ENCODE assay signal across 8 mouse cellular contexts in the genomic region with DNA sequence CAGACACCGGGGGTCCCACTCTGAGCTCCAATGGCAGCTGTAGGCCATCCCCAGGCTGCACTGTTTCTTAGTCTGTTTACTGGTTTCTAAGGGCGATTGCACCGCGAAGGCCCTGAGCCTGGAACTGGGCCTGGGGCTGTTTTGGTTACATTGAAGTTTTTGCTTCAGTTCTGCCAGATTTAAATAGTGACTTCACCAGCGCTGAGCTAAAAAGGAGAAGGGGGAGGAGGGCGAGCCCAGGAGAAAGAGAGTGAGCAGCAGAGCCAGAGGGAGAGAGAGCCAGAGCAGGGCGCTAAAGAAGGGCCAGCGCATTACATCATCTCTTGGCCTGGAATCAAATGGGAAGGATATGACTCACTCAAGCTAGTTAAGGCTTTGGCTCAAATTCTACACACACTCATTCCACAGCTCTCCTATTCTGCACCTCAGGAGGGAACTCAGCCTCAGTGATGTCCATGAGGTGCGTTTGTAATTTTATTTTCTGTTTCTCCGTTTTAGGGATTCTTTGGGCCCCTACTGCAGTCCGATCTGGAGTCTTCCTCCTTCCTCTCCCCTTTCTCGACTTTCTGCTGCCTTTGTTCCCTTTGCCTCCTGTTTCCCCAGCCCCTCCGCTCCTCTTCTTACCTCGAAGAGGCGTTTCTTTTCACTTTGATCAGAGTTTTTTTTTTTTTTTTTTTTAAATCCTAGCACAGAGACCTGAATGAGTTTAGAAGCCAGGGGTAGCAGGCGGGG.
DNase-seq lines count a peak whose midpoint lies in the region; ATAC-seq and TF ChIP-seq lines count a peak whose summit lies in the region.

No protein-coding gene starts in this region.

- no peak for TF ChIP-seq EP300 in ES-Bruce4 (IDR thresholded peaks at IDR 0.05; ENCODE audit: insufficient read depth, low read depth, low read length)
- no peak for TF ChIP-seq EP300 in liver, postnatal 0 days (IDR thresholded peaks at IDR 0.05; ENCODE audit: low read depth)

- H3K4me2 ChIP-seq in liver, postnatal 0 days (ENCODE audit: low read depth, low read length), result peak overlapping the region; percentile 59
- H3K4me2 ChIP-seq in neural tube, embryonic 12.5 days (replicated peaks), result peak overlapping the region; percentile 56

- no peaks in the 10 kb centered on the region for H3K4me1 ChIP-seq in ES-Bruce4 (ENCODE audit: control insufficient read depth, insufficient read depth, low read length)
- peaks cover 3% of the 10 kb centered on the region; the same call in 1 of the 2 replicates for H3K4me1 ChIP-seq in liver, postnatal 0 days (ENCODE audit: insufficient read depth)
- peaks cover 31% of the 10 kb centered on the region for H3K4me1 ChIP-seq in neural tube, embryonic 12.5 days

- no peak for TF ChIP-seq POLR2A in ES-Bruce4 (IDR thresholded peaks at IDR 0.05; ENCODE audit: insufficient read depth, low read length)

- WGBS in liver, postnatal 0 days (ENCODE audit: insufficient replicate concordance), result 13% methylated on average over 15 of the region's 16 CpGs
- 7% methylated on average over 16 of the region's 16 CpGs for WGBS in neural tube, embryonic 12.5 days

- no peaks in the 10 kb centered on the region for H3K36me3 ChIP-seq in ES-Bruce4 (ENCODE audit: control insufficient read depth, insufficient read depth, low read length, poor library complexity, severe bottlenecking)
- H3K36me3 ChIP-seq in liver, postnatal 0 days (replicated peaks; ENCODE audit: insufficient read depth, low read length), result no peaks in the 10 kb centered on the region
- no peaks in the 10 kb centered on the region for H3K36me3 ChIP-seq in neural tube, embryonic 12.5 days

- intact Hi-C loops in heart, postnatal 25 days (cut with DNase I), result loop anchor here (5.0 kb wide), 1 partner anchor 286 kb away; the partner anchor contains the start of gene Creb5

- H3K9me3 ChIP-seq in ES-Bruce4 (replicated peaks; ENCODE audit: control insufficient read depth, insufficient read depth, low read length, poor library complexity, severe bottlenecking), result no peaks in the 10 kb centered on the region
- no peaks in the 10 kb centered on the region for H3K9me3 ChIP-seq in liver, postnatal 0 days (ENCODE audit: low read length)
- no peaks in the 10 kb centered on the region for H3K9me3 ChIP-seq in neural tube, embryonic 12.5 days

- no peak overlapping the region for H3K4me3 ChIP-seq in ES-Bruce4 (ENCODE audit: low read depth, low read length)
- H3K4me3 ChIP-seq in liver, postnatal 0 days (ENCODE audit: low read depth, low read length), result peak overlapping the region; percentile 17; the same call in 1 of the 2 replicates
- peak overlapping the region; percentile 20; the same call in 1 of the 2 replicates for H3K4me3 ChIP-seq in neural tube, embryonic 12.5 days

- H3K27ac ChIP-seq in ES-Bruce4 (ENCODE audit: insufficient read depth, low read length), result 0 out of 2 replicates have a peak overlapping the region, but pooled peaks have one; percentile 6
- H3K27ac ChIP-seq in liver, postnatal 0 days (ENCODE audit: low read depth), result no peak overlapping the region
- 0 out of 2 replicates have a peak overlapping the region, but pooled peaks have one; percentile 27 for H3K27ac ChIP-seq in neural tube, embryonic 12.5 days

- H3K9ac ChIP-seq in ES-Bruce4 (ENCODE audit: low read depth, poor library complexity, severe bottlenecking), result 0 out of 2 replicates have a peak overlapping the region, but pooled peaks have one; percentile 42
- H3K9ac ChIP-seq in liver, postnatal 0 days (replicated peaks), result no peak overlapping the region
- H3K9ac ChIP-seq in neural tube, embryonic 12.5 days, result peak overlapping the region; percentile 18; the same call in 1 of the 2 replicates

- no peak for TF ChIP-seq CTCF in ES-Bruce4 (IDR thresholded peaks at IDR 0.05; ENCODE audit: low read depth, low read length)
- TF ChIP-seq CTCF in liver, postnatal 0 days (IDR thresholded peaks at IDR 0.05; ENCODE audit: low read depth), result no peak

- ATAC-seq in liver, postnatal 0 days, result peak; percentile 80
- ATAC-seq in neural tube, embryonic 12.5 days (ENCODE audit: low FRiP score, low read depth), result peak; percentile 90

- H3K27me3 ChIP-seq in ES-Bruce4 (ENCODE audit: control insufficient read depth, insufficient read depth, low read length, poor library complexity, severe bottlenecking), result no peaks in the 10 kb centered on the region
- H3K27me3 ChIP-seq in liver, postnatal 0 days (ENCODE audit: insufficient read depth, low read length), result peaks cover 9% of the 10 kb centered on the region; the same call in 1 of the 2 replicates
- H3K27me3 ChIP-seq in neural tube, embryonic 12.5 days (replicated peaks), result no peaks in the 10 kb centered on the region

- peak; percentile 93 for DNase-seq in cerebellum, adult 8-10 months
- peak; percentile 71 for DNase-seq in forelimb bud, embryonic 11.5 days (ENCODE audit: low read depth, low spot score)
- peak; percentile 90 for DNase-seq in heart, postnatal 25 days (ENCODE audit: low spot score)
- peak; percentile 76 to 90 for DNase-seq in layer of hippocampus, adult 18-20 months (ENCODE audit: low spot score in 2 of 2)
- peak; percentile 58 for DNase-seq in liver, postnatal 0 days
- DNase-seq in urinary bladder, postnatal 10 days (ENCODE audit: low spot score), result peak; percentile 41

Comparison
In these comparisons a context has a peak if more than half of its experiments do, and no peak if none do; other contexts are left out.
1. DNase-seq: peak in every context shown above with its lines; median percentile 93 in cerebellum, adult 8-10 months; 90 in heart, postnatal 25 days; 83 in layer of hippocampus, adult 18-20 months; 71 in forelimb bud, embryonic 11.5 days; 58 in liver, postnatal 0 days; 41 in urinary bladder, postnatal 10 days.